In the genomic region with DNA sequence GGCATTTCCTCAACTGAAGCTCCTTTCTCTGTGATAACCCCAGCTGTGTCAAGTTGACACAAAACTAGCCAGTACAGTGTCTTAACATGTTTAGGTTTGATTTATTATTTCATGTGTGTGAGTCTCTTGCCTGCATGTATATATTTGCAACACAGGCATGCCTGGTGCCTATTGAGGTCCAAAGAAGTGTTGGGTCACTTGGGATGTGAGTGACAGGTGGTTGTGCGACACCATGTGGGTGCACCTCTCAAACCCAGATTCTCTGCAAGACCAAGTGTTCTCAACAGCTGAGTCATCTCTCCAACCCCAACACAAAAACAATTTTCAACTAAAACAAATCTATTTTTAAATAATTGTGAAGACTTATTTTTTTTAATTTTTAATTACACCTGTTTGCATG, we compare ENCODE assay signal across 20 mouse cellular contexts. TPM values are rescaled to one million over a fixed set of nuclear protein-coding genes. Genes with fewer than 3 reads are reported as not detected.
"Had no signal": no experiment of that assay in that cellular context is flagged by ENCODE, and none has a peak within 500 bp of the region (broad histone marks: within the 10 kb centered on the region; RNA-seq: fewer than 3 reads in every experiment).

No protein-coding gene starts in this region.

- H3K4me1 ChIP-seq: intestine, embryonic 15.5 days; limb, embryonic 12.5 days had no signal

- DNase-seq: gastrocnemius, postnatal 14 days; gastrocnemius, postnatal 36 days; heart, adult 18-20 months; heart, postnatal 10 days; kidney, adult 18-20 months; kidney, adult 8-10 months; kidney, postnatal 10 days; kidney, postnatal 25 days; kidney, postnatal 4 days had no signal

- H3K9ac ChIP-seq: heart, embryonic 12.5 days; hindbrain, embryonic 14.5 days; intestine, embryonic 15.5 days; limb, embryonic 12.5 days had no signal

- H3K9me3 ChIP-seq: heart, embryonic 10.5 days; heart, embryonic 12.5 days; intestine, embryonic 15.5 days; limb, embryonic 10.5 days; limb, embryonic 12.5 days had no signal

- H3K27ac ChIP-seq: heart, embryonic 10.5 days; hindbrain, embryonic 14.5 days; intestine, embryonic 15.5 days; layer of hippocampus, adult 2 months; left cerebral cortex, adult 2 months; limb, embryonic 10.5 days; limb, embryonic 12.5 days had no signal

- H3K36me3 ChIP-seq: heart, embryonic 10.5 days; heart, embryonic 12.5 days; intestine, embryonic 15.5 days; limb, embryonic 10.5 days; limb, embryonic 12.5 days had no signal

- H3K4me2 ChIP-seq: heart, embryonic 12.5 days; hindbrain, embryonic 14.5 days; intestine, embryonic 15.5 days; limb, embryonic 12.5 days had no signal

- H3K4me3 ChIP-seq: heart, embryonic 10.5 days; heart, embryonic 12.5 days; intestine, embryonic 15.5 days; layer of hippocampus, adult 2 months; left cerebral cortex, adult 2 months; limb, embryonic 10.5 days; limb, embryonic 12.5 days had no signal

- ATAC-seq: hindbrain, embryonic 16.5 days; inflammation-experienced regulatory T-cells, adult 6 months; intestine, embryonic 15.5 days; intestine, postnatal 0 days had no signal

- H3K27me3 ChIP-seq: heart, embryonic 12.5 days; intestine, embryonic 15.5 days; limb, embryonic 12.5 days had no signal

RNA-seq across cellular contexts. Expression of a gene that starts 30.9 kb away (rescaled TPM):
- polyA plus RNA-seq: inflammation-experienced regulatory T-cells, adult 6 months had no signal
